In the genomic region with DNA sequence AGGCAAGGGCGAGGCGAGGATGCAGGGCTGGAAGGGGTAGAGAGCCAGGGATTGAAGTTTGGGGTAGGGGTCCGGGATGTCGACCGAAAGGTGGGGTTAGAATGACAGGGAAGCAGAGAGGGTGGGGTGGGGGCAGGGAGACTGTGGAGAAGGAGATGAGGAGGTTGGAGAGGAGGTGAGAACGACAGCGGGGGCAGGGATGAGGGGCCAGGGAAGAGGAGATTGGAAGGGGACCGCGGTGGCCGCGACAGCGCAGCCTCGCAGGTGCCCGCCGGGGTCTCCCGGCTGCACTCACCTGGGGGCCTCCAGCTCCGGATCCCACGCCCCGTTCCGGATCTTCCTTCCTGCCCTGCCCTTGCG, we compare ENCODE assay signal across 8 mouse cellular contexts. TPM values are rescaled to one million over a fixed set of nuclear protein-coding genes. Genes with fewer than 3 reads are reported as not detected.
DNase-seq lines count a peak whose midpoint lies in the region; ATAC-seq lines count a peak whose summit lies in the region.

No protein-coding gene starts in this region.

- peak overlapping the region; percentile 45 for H3K9ac ChIP-seq in kidney, embryonic 14.5 days (ENCODE audit: low read depth, low read length)
- H3K9ac ChIP-seq in hindbrain, embryonic 12.5 days = peak overlapping the region; percentile 69
- H3K9ac ChIP-seq in midbrain, embryonic 12.5 days (replicated peaks) = peak overlapping the region; percentile 69

- peak overlapping the region; percentile 79 for H3K4me2 ChIP-seq in kidney, embryonic 14.5 days (replicated peaks; ENCODE audit: low read depth, low read length)
- H3K4me2 ChIP-seq in hindbrain, embryonic 12.5 days (replicated peaks) = peak overlapping the region; percentile 90
- H3K4me2 ChIP-seq in midbrain, embryonic 12.5 days (replicated peaks) = peak overlapping the region; percentile 71

- peak; percentile 15 for ATAC-seq in kidney, embryonic 14.5 days (ENCODE audit: low FRiP score, low TSS enrichment)
- no peak for ATAC-seq in hindbrain, embryonic 12.5 days (ENCODE audit: low FRiP score)
- no peak; the same call in 1 of the 2 replicates for ATAC-seq in midbrain, embryonic 12.5 days (ENCODE audit: low FRiP score, low read depth)

- H3K27me3 ChIP-seq in kidney, embryonic 14.5 days (ENCODE audit: control insufficient read depth, insufficient read depth, low read length) = peaks cover 9% of the 10 kb centered on the region; the same call in 1 of the 2 replicates
- peaks cover 18% of the 10 kb centered on the region for H3K27me3 ChIP-seq in hindbrain, embryonic 12.5 days
- H3K27me3 ChIP-seq in midbrain, embryonic 12.5 days = peaks cover 24% of the 10 kb centered on the region

- no peak for DNase-seq in kidney, adult 18-20 months
- DNase-seq in right cerebral cortex, postnatal 10 days (ENCODE audit: low spot score in 2 of 2) = no peak
- DNase-seq in thymus, postnatal 14 days = no peak
- DNase-seq in yolk sac, embryonic 10.5 days (ENCODE audit: low spot score) = no peak

- H3K4me1 ChIP-seq in kidney, embryonic 14.5 days (ENCODE audit: control insufficient read depth, insufficient read depth, low read length) = peaks cover 13% of the 10 kb centered on the region
- no peaks in the 10 kb centered on the region; the same call in 1 of the 2 replicates for H3K4me1 ChIP-seq in brown adipose tissue, adult 24 weeks (ENCODE audit: control insufficient read depth, insufficient read depth, insufficient read length, low read length)
- H3K4me1 ChIP-seq in hindbrain, embryonic 12.5 days = peaks cover 20% of the 10 kb centered on the region
- peaks cover 19% of the 10 kb centered on the region for H3K4me1 ChIP-seq in midbrain, embryonic 12.5 days

- WGBS in kidney, embryonic 14.5 days = under 1% methylated on average over 18 of the region's 21 CpGs
- WGBS in hindbrain, embryonic 12.5 days = 0% methylated on average over 21 of the region's 21 CpGs
- WGBS in midbrain, embryonic 12.5 days = under 1% methylated on average over 11 of the region's 21 CpGs

- H3K36me3 ChIP-seq in kidney, embryonic 14.5 days (ENCODE audit: control insufficient read depth, insufficient read depth, low read length) = no peaks in the 10 kb centered on the region
- 0 out of 2 replicates have a peak, but pooled peaks cover 2% of the 10 kb centered on the region for H3K36me3 ChIP-seq in hindbrain, embryonic 12.5 days
- H3K36me3 ChIP-seq in midbrain, embryonic 12.5 days = peaks cover 6% of the 10 kb centered on the region; the same call in 1 of the 2 replicates

- H3K9me3 ChIP-seq in kidney, embryonic 14.5 days (ENCODE audit: control insufficient read depth, low read length) = peaks cover 2% of the 10 kb centered on the region; the same call in 1 of the 2 replicates
- peaks cover 7% of the 10 kb centered on the region for H3K9me3 ChIP-seq in hindbrain, embryonic 12.5 days (replicated peaks)
- peaks cover 8% of the 10 kb centered on the region; the same call in 1 of the 2 replicates for H3K9me3 ChIP-seq in midbrain, embryonic 12.5 days

- H3K4me3 ChIP-seq in kidney, embryonic 14.5 days (ENCODE audit: low read length) = peak overlapping the region; percentile 80
- H3K4me3 ChIP-seq in brown adipose tissue, adult 24 weeks (ENCODE audit: insufficient read depth, low read depth, low read length) = peak overlapping the region; percentile 96
- peak overlapping the region; percentile 80 for H3K4me3 ChIP-seq in hindbrain, embryonic 12.5 days
- peak overlapping the region; percentile 70 for H3K4me3 ChIP-seq in midbrain, embryonic 12.5 days

- no peak overlapping the region for H3K27ac ChIP-seq in kidney, embryonic 14.5 days (ENCODE audit: low read depth, low read length)
- H3K27ac ChIP-seq in brown adipose tissue, adult 24 weeks (replicated peaks; ENCODE audit: low read depth, low read length) = no peak overlapping the region
- no peak overlapping the region for H3K27ac ChIP-seq in hindbrain, embryonic 12.5 days
- H3K27ac ChIP-seq in midbrain, embryonic 12.5 days (replicated peaks) = no peak overlapping the region

RNA-seq across cellular contexts. Expression of a gene that starts 0.6 kb away (rescaled TPM):
- 3.3 and 3.7 TPM in 2 replicates for polyA plus RNA-seq in kidney, embryonic 14.5 days (2014; fragmentation: Nextera tagmentation; extraction: Ambion mirVana)
- polyA plus RNA-seq in brown adipose tissue, adult 24 weeks (2012; ENCODE audit: insufficient read depth, insufficient read length, missing spikeins) = not detected in 2 replicates
- 7.5 and 8.9 TPM in 2 replicates for polyA plus RNA-seq in hindbrain, embryonic 12.5 days (2016; fragmentation: Nextera tagmentation; extraction: Ambion mirVana)
- polyA plus RNA-seq in midbrain, embryonic 12.5 days (2016; fragmentation: Nextera tagmentation; extraction: Ambion mirVana) = 7.9 and 8.1 TPM in 2 replicates

RNA-seq across cellular contexts. Expression of a gene that starts 0.6 kb away (rescaled TPM):
- polyA plus RNA-seq in kidney, embryonic 14.5 days (2014; fragmentation: Nextera tagmentation; extraction: Ambion mirVana) = 3.4 and 5.3 TPM in 2 replicates
- 2.8 and 5.4 TPM in 2 replicates for polyA plus RNA-seq in brown adipose tissue, adult 24 weeks (2012; ENCODE audit: insufficient read depth, insufficient read length, missing spikeins)
- polyA plus RNA-seq in hindbrain, embryonic 12.5 days (2016; fragmentation: Nextera tagmentation; extraction: Ambion mirVana) = 17.5 and 19.3 TPM in 2 replicates
- 19.7 and 24.5 TPM in 2 replicates for polyA plus RNA-seq in midbrain, embryonic 12.5 days (2016; fragmentation: Nextera tagmentation; extraction: Ambion mirVana)
